Comparison of ENCODE assay signal across 10 mouse cellular contexts in the genomic region with DNA sequence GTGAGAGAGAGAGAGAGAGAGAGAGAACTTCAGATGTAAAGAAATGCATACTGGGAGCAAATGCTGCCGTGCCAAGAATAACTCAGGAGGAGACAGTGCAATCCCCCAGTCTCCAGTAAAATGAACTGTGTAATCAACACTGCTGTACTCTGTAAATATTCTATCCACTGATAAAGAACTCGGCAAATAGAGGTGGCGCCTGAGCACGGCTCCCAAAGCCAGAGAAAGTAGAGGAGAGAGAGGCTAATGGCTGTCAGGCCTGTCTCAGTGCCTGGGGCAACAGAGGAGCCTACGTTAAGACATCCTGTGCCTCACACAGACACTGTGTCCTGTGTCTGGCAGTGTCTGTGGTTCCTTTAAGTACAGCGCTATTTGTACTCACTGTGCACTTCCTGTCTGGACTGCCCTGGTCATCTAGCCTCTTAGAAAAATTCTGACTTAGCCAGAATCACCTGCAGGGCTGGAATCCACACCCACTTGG.
DNase-seq lines count a peak whose midpoint lies in the region; ATAC-seq and TF ChIP-seq lines count a peak whose summit lies in the region.
"Had no signal": no experiment of that assay in that cellular context is flagged by ENCODE, and none has a peak within 500 bp of the region (broad histone marks: within the 10 kb centered on the region; RNA-seq: fewer than 3 reads in every experiment).

No protein-coding gene starts in this region.

- TF ChIP-seq CTCF in kidney, adult 2 months (conservative IDR thresholded peaks at IDR 0.05; ENCODE audit: insufficient read depth, insufficient read length, low read depth, low read length): no peak
- TF ChIP-seq CTCF in midbrain, postnatal 0 days (IDR thresholded peaks at IDR 0.05): no peak

- no peaks in the 10 kb centered on the region for H3K4me1 ChIP-seq in kidney, adult 2 months (ENCODE audit: control insufficient read depth, insufficient read depth, low read length)
- H3K4me1 ChIP-seq in heart, embryonic 10.5 days: peaks cover 36% of the 10 kb centered on the region
- H3K4me1 ChIP-seq in midbrain, postnatal 0 days (ENCODE audit: insufficient read depth, low read length): no peaks in the 10 kb centered on the region
- H3K4me1 ChIP-seq: neural tube, embryonic 12.5 days had no signal

- 0 out of 2 replicates have a peak overlapping the region, but pooled peaks have one; percentile 34 for H3K27ac ChIP-seq in kidney, adult 2 months (ENCODE audit: insufficient read depth, low read depth, low read length)
- H3K27ac ChIP-seq in heart, embryonic 10.5 days: peak overlapping the region; percentile 84
- peak overlapping the region; percentile 8 for H3K27ac ChIP-seq in midbrain, postnatal 0 days (ENCODE audit: low read depth, low read length)
- H3K27ac ChIP-seq: neural tube, embryonic 12.5 days had no signal

- no peak for TF ChIP-seq POLR2A in kidney, adult 2 months (IDR thresholded peaks at IDR 0.05; ENCODE audit: low read depth, low read length)

- no peak overlapping the region for H3K4me2 ChIP-seq in midbrain, postnatal 0 days (ENCODE audit: low read depth, low read length, poor library complexity, severe bottlenecking)
- H3K4me2 ChIP-seq: neural tube, embryonic 12.5 days had no signal

- 26% methylated on average over 6 of the region's 6 CpGs for WGBS in kidney, adult 2 months
- 16% methylated on average over 6 of the region's 6 CpGs for WGBS in heart, embryonic 10.5 days
- 50% methylated on average over 6 of the region's 6 CpGs for WGBS in midbrain, postnatal 0 days

- H3K27me3 ChIP-seq in kidney, adult 2 months (replicated peaks; ENCODE audit: control insufficient read depth, insufficient read depth, low read length): no peaks in the 10 kb centered on the region
- H3K27me3 ChIP-seq in heart, embryonic 10.5 days (ENCODE audit: insufficient read depth, poor library complexity, severe bottlenecking): no peaks in the 10 kb centered on the region
- H3K27me3 ChIP-seq in midbrain, postnatal 0 days (ENCODE audit: insufficient read depth, low read length): no peaks in the 10 kb centered on the region
- H3K27me3 ChIP-seq: neural tube, embryonic 12.5 days had no signal

- H3K9me3 ChIP-seq in heart, embryonic 10.5 days: no peaks in the 10 kb centered on the region
- H3K9me3 ChIP-seq in midbrain, postnatal 0 days (ENCODE audit: low read length): no peaks in the 10 kb centered on the region
- H3K9me3 ChIP-seq: G1E; neural tube, embryonic 12.5 days had no signal

- no peak for ATAC-seq in midbrain, postnatal 0 days (ENCODE audit: low FRiP score)

- no peak overlapping the region for H3K9ac ChIP-seq in midbrain, postnatal 0 days (replicated peaks; ENCODE audit: low read length, poor library complexity, severe bottlenecking)
- H3K9ac ChIP-seq: neural tube, embryonic 12.5 days had no signal

- no peak overlapping the region for H3K4me3 ChIP-seq in kidney, adult 2 months (ENCODE audit: insufficient read depth, low read depth, low read length)
- H3K4me3 ChIP-seq in heart, embryonic 10.5 days: peak overlapping the region; percentile 32
- H3K4me3 ChIP-seq in midbrain, postnatal 0 days (ENCODE audit: low read depth, low read length): no peak overlapping the region
- H3K4me3 ChIP-seq: neural tube, embryonic 12.5 days had no signal

- no peaks in the 10 kb centered on the region for H3K36me3 ChIP-seq in kidney, adult 2 months (ENCODE audit: control insufficient read depth, insufficient read depth, low read length)
- H3K36me3 ChIP-seq in heart, embryonic 10.5 days: no peaks in the 10 kb centered on the region
- no peaks in the 10 kb centered on the region for H3K36me3 ChIP-seq in midbrain, postnatal 0 days (ENCODE audit: insufficient read depth, low read length)
- H3K36me3 ChIP-seq: G1E; neural tube, embryonic 12.5 days had no signal

- peak; percentile 54 for DNase-seq in kidney, adult 2 months
- no peak for DNase-seq in kidney, postnatal 4 days
- no peak for DNase-seq in heart, embryonic 10.5 days (ENCODE audit: low spot score)
- peak; percentile 50 for DNase-seq in liver
- no peak for DNase-seq in midbrain, postnatal 0 days (ENCODE audit: low spot score)
- no peak for DNase-seq in adrenal gland, postnatal 25 days
- DNase-seq in gastrocnemius, adult 18-20 months (ENCODE audit: low spot score): no peak
- DNase-seq in frontal cortex, postnatal 25 days (ENCODE audit: low spot score in 2 of 2): no peak

Comparison
In these comparisons a context has a peak if more than half of its experiments do, and no peak if none do; other contexts are left out.
1. DNase-seq: peak in kidney, adult 2 months (single experiment) and liver (single experiment); none in kidney, postnatal 4 days (0 of 2), heart, embryonic 10.5 days (single experiment), midbrain, postnatal 0 days (single experiment), adrenal gland, postnatal 25 days (single experiment), gastrocnemius, adult 18-20 months (single experiment) and frontal cortex, postnatal 25 days (0 of 2).
2. H3K27ac ChIP-seq: peak in every context shown above with its lines; median percentile 84 in heart, embryonic 10.5 days; 34 in kidney, adult 2 months; 8 in midbrain, postnatal 0 days.